ENCODE assay signal across 19 mouse cellular contexts in genomic region chr1:151484754-151485153, GRCm38 (mm10).
"Had no signal": no experiment of that assay in that cellular context is flagged by ENCODE, and none has a peak within 500 bp of the region (broad histone marks: within the 10 kb centered on the region; RNA-seq: fewer than 3 reads in every experiment).

No protein-coding gene starts in this region.

- H3K4me2 ChIP-seq: limb, embryonic 13.5 days; lung, embryonic 15.5 days; midbrain, embryonic 12.5 days; midbrain, embryonic 15.5 days; neural tube, embryonic 12.5 days; neural tube, embryonic 15.5 days; stomach, embryonic 15.5 days had no signal

- H3K27me3 ChIP-seq: limb, embryonic 13.5 days; lung, embryonic 15.5 days; midbrain, embryonic 12.5 days; midbrain, embryonic 15.5 days; neural tube, embryonic 12.5 days; neural tube, embryonic 15.5 days; stomach, embryonic 15.5 days had no signal

- H3K4me3 ChIP-seq: limb, embryonic 10.5 days; limb, embryonic 13.5 days; lung, embryonic 15.5 days; midbrain, embryonic 12.5 days; midbrain, embryonic 15.5 days; neural tube, embryonic 12.5 days; neural tube, embryonic 15.5 days; stomach, embryonic 15.5 days had no signal

- H3K27ac ChIP-seq: limb, embryonic 10.5 days; limb, embryonic 13.5 days; lung, embryonic 15.5 days; midbrain, embryonic 12.5 days; midbrain, embryonic 15.5 days; neural tube, embryonic 12.5 days; neural tube, embryonic 15.5 days; stomach, embryonic 15.5 days had no signal

- DNase-seq: kidney, adult 18-20 months; kidney, adult 9 months; kidney, postnatal 14 days; kidney, postnatal 4 days; lung, adult 18-20 months; lung, postnatal 10 days; lung, postnatal 36 days; right cerebral cortex, adult 18-20 months; right cerebral cortex, postnatal 14 days; spleen, adult 18-20 months; thymus, postnatal 25 days had no signal

- ATAC-seq: midbrain, embryonic 15.5 days had no signal

- H3K9ac ChIP-seq: limb, embryonic 13.5 days; lung, embryonic 15.5 days; midbrain, embryonic 12.5 days; midbrain, embryonic 15.5 days; neural tube, embryonic 12.5 days; neural tube, embryonic 15.5 days; stomach, embryonic 15.5 days had no signal

- H3K4me1 ChIP-seq: limb, embryonic 10.5 days; limb, embryonic 13.5 days; midbrain, embryonic 12.5 days; neural tube, embryonic 12.5 days had no signal

- H3K9me3 ChIP-seq: limb, embryonic 10.5 days; limb, embryonic 13.5 days; lung, embryonic 15.5 days; midbrain, embryonic 12.5 days; midbrain, embryonic 15.5 days; neural tube, embryonic 12.5 days; neural tube, embryonic 15.5 days; stomach, embryonic 15.5 days had no signal

- H3K36me3 ChIP-seq: midbrain, embryonic 15.5 days had no signal
